Mouse (Mus musculus) ovary, postnatal 14 days (tissue): ENCODE measurements around the gene Stat1.

Source experiments
- DNase-seq: peaks from one replicate; pipeline ENCODE4 v3.0.0; 2022; ENCODE audit warnings: low spot score

Stat1 gene

GRCm38 (mm10) chr1:52163707-52164457 is 44.6 kb downstream of the Stat1 start:
- no peak for DNase-seq

DNA sequence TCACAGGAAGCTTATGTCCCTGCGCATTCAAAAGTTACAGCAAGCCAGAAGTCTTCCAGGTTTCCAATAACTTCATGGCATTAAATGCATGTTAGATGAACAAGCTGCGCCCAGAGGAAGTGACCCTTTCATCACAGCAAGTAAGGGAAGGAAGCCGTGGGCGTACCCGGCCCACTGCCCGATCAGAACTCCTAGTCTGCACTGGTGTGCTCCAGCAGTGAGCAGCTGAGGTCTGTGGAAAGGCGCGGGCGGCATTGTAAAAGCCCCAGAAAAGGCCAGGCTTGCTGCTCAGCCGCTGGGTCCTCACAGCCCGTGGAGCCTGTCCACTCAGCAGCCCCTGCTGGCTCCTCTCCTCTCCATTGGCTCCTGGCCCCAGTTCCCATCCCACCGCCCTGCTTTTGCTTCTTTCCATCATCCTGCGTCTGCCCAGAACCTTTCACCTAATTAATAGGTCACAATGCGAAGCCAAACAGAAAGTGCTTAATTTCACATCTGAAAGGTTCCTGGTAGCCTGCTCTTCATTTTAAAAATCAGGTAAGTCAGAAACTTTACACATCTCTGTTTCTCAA is 47.5 kb downstream of the Stat1 start:
- no peak for DNase-seq

DNA sequence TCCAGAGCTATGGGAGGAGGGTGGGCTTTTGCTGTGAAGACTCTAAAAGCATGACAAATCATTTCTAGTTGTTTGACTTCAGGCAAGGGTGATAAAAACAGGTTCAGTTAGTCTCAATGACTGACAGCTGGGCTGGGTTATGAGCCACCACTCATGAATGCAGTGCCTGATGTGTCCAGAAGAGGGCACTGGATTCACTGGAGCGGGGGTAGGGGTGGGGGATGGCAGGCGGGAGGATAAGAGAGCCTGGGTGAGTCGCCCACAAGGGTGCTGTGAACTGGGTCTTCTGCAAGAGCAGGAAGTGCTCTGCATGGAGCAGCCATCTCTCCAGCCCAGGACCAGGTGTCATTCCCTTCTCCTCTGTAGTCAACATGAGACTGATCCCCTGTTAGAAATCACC is 50.8 kb downstream of the Stat1 start:
- no peak for DNase-seq

DNA sequence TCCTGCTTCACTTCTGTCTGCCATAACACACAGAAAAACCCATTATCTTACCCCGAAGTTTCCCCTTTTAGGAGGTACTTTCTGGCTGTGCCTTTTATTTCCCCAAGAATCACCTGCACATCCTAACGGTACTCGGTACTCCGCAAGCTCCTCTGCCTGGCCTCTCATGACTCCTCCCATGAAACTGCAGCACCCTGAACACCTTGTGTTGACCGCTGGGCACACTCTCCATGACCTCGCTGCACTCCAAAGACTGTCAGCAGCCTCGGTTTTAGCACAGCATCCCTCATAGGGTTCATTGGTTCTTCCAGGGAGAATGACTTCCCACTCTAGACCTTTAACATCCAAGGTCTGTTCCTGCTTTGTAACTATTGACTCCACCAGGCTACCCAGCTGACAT is 51.5 kb downstream of the Stat1 start:
- DNase-seq, result no peak

DNA sequence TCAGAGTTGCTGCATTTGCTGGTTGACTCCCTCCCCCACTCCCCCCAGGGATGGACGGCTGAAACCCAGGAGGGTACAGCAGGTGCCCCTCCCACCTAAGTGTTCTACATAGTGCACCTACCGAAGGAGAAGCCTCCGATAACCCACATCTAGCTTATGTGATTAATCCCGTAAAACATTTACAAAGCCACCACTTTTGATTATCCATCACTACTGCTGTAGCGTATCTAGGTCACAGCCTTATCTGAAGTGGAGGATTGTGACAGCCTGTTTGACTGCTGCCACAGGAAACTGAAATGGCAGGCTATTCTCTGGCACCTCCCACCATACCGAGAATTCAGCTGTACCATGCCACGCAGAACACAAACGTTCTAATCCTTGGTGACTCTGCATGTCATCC is 52.0 kb downstream of the Stat1 start:
- no peak for DNase-seq

GRCm38 (mm10) chr1:52175321-52175720 is 56.1 kb downstream of the Stat1 start:
- no peak for DNase-seq

DNA sequence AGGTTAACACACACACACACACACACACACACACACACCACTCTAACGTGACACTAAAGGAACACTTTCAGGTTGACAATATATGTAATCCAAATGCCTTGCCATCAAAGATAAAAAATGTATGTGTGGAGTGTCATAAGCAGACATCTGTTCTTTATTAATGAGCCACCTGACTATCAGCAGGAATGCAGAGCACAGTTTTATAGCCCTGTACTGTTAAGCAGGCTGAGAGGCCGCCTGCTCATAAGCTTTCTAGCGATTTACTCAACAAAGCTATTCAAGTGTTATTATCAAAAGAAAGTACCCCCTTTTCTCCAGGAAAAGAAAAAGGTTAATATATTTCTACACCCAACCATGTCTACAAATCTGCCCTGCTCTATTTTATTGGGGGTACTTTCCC is 56.7 kb downstream of the Stat1 start:
- no peak for DNase-seq

DNA sequence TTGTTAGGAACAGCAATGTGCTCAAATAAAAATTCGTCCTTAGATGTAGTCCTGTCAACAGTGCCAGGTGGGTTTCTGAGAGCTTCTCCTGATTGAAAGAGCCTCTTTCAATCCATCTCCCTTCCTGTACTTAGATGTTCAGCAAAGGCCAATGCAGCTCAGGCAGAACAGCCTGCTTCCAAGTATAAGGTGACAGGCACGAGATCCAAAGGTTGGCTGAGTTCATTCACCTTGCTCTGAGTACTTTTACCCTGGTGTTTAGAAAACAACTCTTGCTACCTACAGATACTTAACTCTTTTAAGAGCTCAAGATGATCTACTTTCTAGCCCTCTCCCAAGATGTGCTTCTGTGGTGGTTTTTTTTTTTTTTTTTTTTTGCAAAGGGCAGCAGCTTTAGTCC is 57.8 kb downstream of the Stat1 start:
- no peak for DNase-seq

DNA sequence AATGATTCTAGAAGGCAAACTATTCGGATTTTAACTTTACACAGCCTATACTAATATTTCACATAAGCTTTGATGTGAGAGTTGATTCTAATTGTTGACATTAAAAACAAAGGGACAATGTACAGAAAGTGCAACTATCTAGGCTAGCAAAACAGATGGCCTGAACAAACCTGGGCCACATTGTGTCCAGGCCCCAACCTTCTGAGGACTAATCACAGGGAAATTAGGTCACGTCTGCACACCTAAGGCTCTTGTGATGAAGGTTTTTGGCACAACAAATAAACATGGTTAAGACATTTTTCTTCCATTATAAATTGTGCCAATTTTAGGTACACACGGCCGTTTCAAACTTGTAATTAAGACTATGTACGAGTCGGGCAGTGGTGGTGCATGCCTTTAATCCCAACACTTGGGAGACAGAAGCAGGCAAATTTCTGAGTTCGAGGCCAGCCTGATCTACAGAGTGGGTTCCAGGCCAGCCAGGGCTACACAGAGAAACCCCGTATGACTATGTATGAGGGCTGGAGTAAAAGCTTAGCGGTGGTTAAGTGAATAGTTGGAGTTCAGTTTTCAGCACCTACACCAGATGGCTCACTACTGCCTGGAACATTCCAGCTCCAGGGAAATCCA is 60.8 kb downstream of the Stat1 start:
- DNase-seq, result no peak

DNA sequence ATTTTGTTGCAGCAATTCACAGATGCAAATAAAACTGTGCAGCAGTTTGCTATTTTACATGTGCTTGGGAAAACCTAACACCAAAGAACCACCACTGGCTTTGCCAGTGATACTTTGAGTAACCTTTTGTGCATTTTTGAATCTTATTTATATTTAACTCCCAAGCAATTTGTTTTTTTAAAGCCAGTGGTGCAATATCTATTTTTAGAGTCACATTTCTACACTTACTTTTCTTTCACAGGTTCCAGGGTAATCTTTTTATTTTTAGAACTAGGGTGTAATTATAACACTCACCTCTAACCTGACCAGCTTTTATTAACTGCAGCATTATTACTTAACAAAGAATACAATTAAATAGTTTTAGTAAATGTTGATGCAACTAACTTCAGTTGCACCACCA is 62.8 kb downstream of the Stat1 start:
- no peak for DNase-seq

DNA sequence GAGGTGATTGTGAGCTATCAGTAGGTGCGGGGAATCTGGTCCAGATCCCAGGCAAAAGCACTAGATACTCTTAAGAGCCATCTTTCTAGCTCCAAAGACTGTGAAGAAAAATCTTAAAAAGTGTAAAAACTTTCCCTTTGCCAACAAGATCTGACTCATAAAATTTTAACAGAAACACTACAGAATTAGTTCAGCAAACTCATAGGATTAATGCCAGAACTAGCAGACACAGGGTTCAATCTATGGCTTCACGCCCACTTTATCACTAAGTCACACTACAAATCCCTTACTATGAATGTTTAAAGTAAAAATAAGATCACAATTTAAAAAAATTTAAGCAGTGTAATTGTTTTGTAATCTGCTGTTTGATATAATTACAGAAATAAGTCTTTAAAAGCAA is 63.8 kb downstream of the Stat1 start:
- DNase-seq, result no peak
